Mouse (Mus musculus): ENCODE results near the gene Prpf18.

GRCm38 (mm10) chr2:4638189-4638588, 13.7 kb downstream of the Prpf18 start:
- TF ChIP-seq POLR2A (IDR thresholded peaks at IDR 0.05; ENCODE audit: control insufficient read depth, low read depth, low read length) (no peak), CTCF (IDR thresholded peaks at IDR 0.05; ENCODE audit: control insufficient read depth, insufficient read depth, insufficient replicate concordance, low read depth, low read length) (no peak)
